Mouse (Mus musculus): Measurements from ENCODE around the gene Rabgap1l. TPM values are rescaled to one million over a fixed set of nuclear protein-coding genes. Genes with fewer than 3 reads are reported as not detected.

The Rabgap1l gene
- total and polyA plus RNA-seq, 2 experiments from 2014 or later = 27.4 to 140 TPM

- no peak overlapping the region for H3K4me3 ChIP-seq (ENCODE audit: low read depth, low read length)
- ATAC-seq (no peak), DNase-seq (no peak)
- no peaks in the 10 kb centered on the region for H3K27me3 ChIP-seq (ENCODE audit: insufficient read depth, low read length)
- H3K4me2 ChIP-seq (ENCODE audit: low read depth) = no peak overlapping the region
- 88% methylated on average over 4 of the region's 4 CpGs for WGBS
- H3K9me3 ChIP-seq (ENCODE audit: low read length) = no peaks in the 10 kb centered on the region
- no peaks in the 10 kb centered on the region for H3K4me1 ChIP-seq (ENCODE audit: insufficient read depth)
- TF ChIP-seq CTCF (IDR thresholded peaks at IDR 0.05; ENCODE audit: low read depth) = no peak
- no peak overlapping the region for H3K9ac ChIP-seq
- peaks cover 3% of the 10 kb centered on the region; the same call in 1 of the 2 replicates for H3K36me3 ChIP-seq (ENCODE audit: insufficient read depth)
- no peak overlapping the region for H3K27ac ChIP-seq (ENCODE audit: low read depth, low read length)
Observed at GRCm38 (mm10) chr1:160339374-160339773, 453.6 kb downstream of the Rabgap1l start.

GRCm38 (mm10) chr1:160334791-160335190 is 458.2 kb downstream of the Rabgap1l start:
- Histone ChIP-seq H3K9me3 (ENCODE audit: low read length) (no peaks in the 10 kb centered on the region), H3K4me3 (ENCODE audit: low read depth, low read length) (no peak overlapping the region), H3K36me3 (ENCODE audit: insufficient read depth) (peaks cover 3% of the 10 kb centered on the region; the same call in 1 of the 2 replicates), H3K27ac (ENCODE audit: low read depth, low read length) (no peak overlapping the region), H3K9ac (no peak overlapping the region), H3K27me3 (ENCODE audit: insufficient read depth, low read length) (no peaks in the 10 kb centered on the region), H3K4me2 (ENCODE audit: low read depth) (no peak overlapping the region), H3K4me1 (ENCODE audit: insufficient read depth) (no peaks in the 10 kb centered on the region)
- ATAC-seq (no peak), DNase-seq (no peak)
- TF ChIP-seq CTCF (IDR thresholded peaks at IDR 0.05; ENCODE audit: low read depth) = no peak
- WGBS = 60% methylated on average over 4 of the region's 4 CpGs

GRCm38 (mm10) chr1:160330828-160331227 is 462.2 kb downstream of the Rabgap1l start:
- no peaks in the 10 kb centered on the region for H3K36me3 ChIP-seq (ENCODE audit: insufficient read depth)
- no peaks in the 10 kb centered on the region for H3K9me3 ChIP-seq (ENCODE audit: low read length)
- H3K9ac ChIP-seq = no peak overlapping the region
- H3K4me3 ChIP-seq (ENCODE audit: low read depth, low read length) = no peak overlapping the region
- 46% methylated on average over 1 of the region's 1 CpGs for WGBS
- ATAC-seq (no peak), DNase-seq (no peak)
- H3K4me1 ChIP-seq (ENCODE audit: insufficient read depth) = no peaks in the 10 kb centered on the region
- H3K27me3 ChIP-seq (ENCODE audit: insufficient read depth, low read length) = no peaks in the 10 kb centered on the region
- no peak for TF ChIP-seq CTCF (IDR thresholded peaks at IDR 0.05; ENCODE audit: low read depth)
- no peak overlapping the region for H3K4me2 ChIP-seq (ENCODE audit: low read depth)
- no peak overlapping the region for H3K27ac ChIP-seq (ENCODE audit: low read depth, low read length)

GRCm38 (mm10) chr1:160330222-160330621 is 462.8 kb downstream of the Rabgap1l start:
- Histone ChIP-seq H3K36me3 (ENCODE audit: insufficient read depth) (no peaks in the 10 kb centered on the region), H3K27me3 (ENCODE audit: insufficient read depth, low read length) (no peaks in the 10 kb centered on the region), H3K9ac (no peak overlapping the region), H3K9me3 (ENCODE audit: low read length) (no peaks in the 10 kb centered on the region), H3K4me3 (ENCODE audit: low read depth, low read length) (no peak overlapping the region), H3K27ac (ENCODE audit: low read depth, low read length) (no peak overlapping the region), H3K4me1 (ENCODE audit: insufficient read depth) (no peaks in the 10 kb centered on the region), H3K4me2 (ENCODE audit: low read depth) (no peak overlapping the region)
- no peak for TF ChIP-seq CTCF (IDR thresholded peaks at IDR 0.05; ENCODE audit: low read depth)
- no peak for ATAC-seq
- 62% methylated on average over 2 of the region's 2 CpGs for WGBS
- DNase-seq = no peak

- no peak for TF ChIP-seq CTCF (IDR thresholded peaks at IDR 0.05; ENCODE audit: low read depth)
- H3K27ac ChIP-seq (ENCODE audit: low read depth, low read length) = no peak overlapping the region
Observed at GRCm38 (mm10) chr1:160329788-160330187, 463.2 kb downstream of the Rabgap1l start.

GRCm38 (mm10) chr1:160327531-160327930 is 465.5 kb downstream of the Rabgap1l start:
- ATAC-seq = no peak
- DNase-seq = no peak
- no peaks in the 10 kb centered on the region for H3K9me3 ChIP-seq (ENCODE audit: low read length)
- no peak overlapping the region for H3K27ac ChIP-seq (ENCODE audit: low read depth, low read length)
- H3K4me2 ChIP-seq (ENCODE audit: low read depth) = no peak overlapping the region
- H3K27me3 ChIP-seq (ENCODE audit: insufficient read depth, low read length) = no peaks in the 10 kb centered on the region
- no peak for TF ChIP-seq CTCF (IDR thresholded peaks at IDR 0.05; ENCODE audit: low read depth)
- WGBS = 67% methylated on average over 1 of the region's 1 CpGs
- no peaks in the 10 kb centered on the region for H3K4me1 ChIP-seq (ENCODE audit: insufficient read depth)
- no peak overlapping the region for H3K9ac ChIP-seq
- no peaks in the 10 kb centered on the region for H3K36me3 ChIP-seq (ENCODE audit: insufficient read depth)
- H3K4me3 ChIP-seq (ENCODE audit: low read depth, low read length) = no peak overlapping the region

More at GRCm38 (mm10) chr1:160329788-160330187, 463.2 kb downstream of the Rabgap1l start:
- Histone ChIP-seq H3K9ac (no peak overlapping the region), H3K4me1 (ENCODE audit: insufficient read depth) (no peaks in the 10 kb centered on the region), H3K9me3 (ENCODE audit: low read length) (no peaks in the 10 kb centered on the region), H3K4me3 (ENCODE audit: low read depth, low read length) (no peak overlapping the region), H3K27me3 (ENCODE audit: insufficient read depth, low read length) (no peaks in the 10 kb centered on the region), H3K36me3 (ENCODE audit: insufficient read depth) (no peaks in the 10 kb centered on the region), H3K4me2 (ENCODE audit: low read depth) (no peak overlapping the region)
- 67% methylated on average over 7 of the region's 7 CpGs for WGBS
- no peak for DNase-seq
- ATAC-seq = no peak

- no peak for TF ChIP-seq CTCF (IDR thresholded peaks at IDR 0.05; ENCODE audit: low read depth)
- no peaks in the 10 kb centered on the region for H3K36me3 ChIP-seq (ENCODE audit: insufficient read depth)
- no peak overlapping the region for H3K27ac ChIP-seq (ENCODE audit: low read depth, low read length)
- no peak for ATAC-seq
- WGBS = 78% methylated on average over 5 of the region's 5 CpGs
- H3K9ac ChIP-seq = no peak overlapping the region
- DNase-seq = no peak
- H3K27me3 ChIP-seq (ENCODE audit: insufficient read depth, low read length) = no peaks in the 10 kb centered on the region
- H3K9me3 ChIP-seq (ENCODE audit: low read length) = no peaks in the 10 kb centered on the region
- no peak overlapping the region for H3K4me2 ChIP-seq (ENCODE audit: low read depth)
- H3K4me1 ChIP-seq (ENCODE audit: insufficient read depth) = no peaks in the 10 kb centered on the region
- no peak overlapping the region for H3K4me3 ChIP-seq (ENCODE audit: low read depth, low read length)
Observed at GRCm38 (mm10) chr1:160325542-160325941, 467.5 kb downstream of the Rabgap1l start.

Measured in forebrain, postnatal 0 days (tissue).